Mouse (Mus musculus) gastrocnemius, postnatal 4 days (tissue): Measurements from ENCODE around the gene Ktn1. TPM values are rescaled to one million over a fixed set of nuclear protein-coding genes. Genes with fewer than 3 reads are reported as not detected.

Source experiments
- DNase-seq, 2 experiments: peaks; one replicate each; pipeline ENCODE4 v3.0.0; 2021 to 2022; ENCODE audit warnings: low spot score in 2 of 2, mixed read lengths in 2 of 2
- total RNA-seq, 2 experiments: library from RNA; stranded (reverse); gene quantifications; 2 replicates each; pipeline ENCODE4 v1.2.3; 2021

The Ktn1 gene
- total RNA-seq, 2 experiments from 2014 or later = 167 to 171 TPM

DNA sequence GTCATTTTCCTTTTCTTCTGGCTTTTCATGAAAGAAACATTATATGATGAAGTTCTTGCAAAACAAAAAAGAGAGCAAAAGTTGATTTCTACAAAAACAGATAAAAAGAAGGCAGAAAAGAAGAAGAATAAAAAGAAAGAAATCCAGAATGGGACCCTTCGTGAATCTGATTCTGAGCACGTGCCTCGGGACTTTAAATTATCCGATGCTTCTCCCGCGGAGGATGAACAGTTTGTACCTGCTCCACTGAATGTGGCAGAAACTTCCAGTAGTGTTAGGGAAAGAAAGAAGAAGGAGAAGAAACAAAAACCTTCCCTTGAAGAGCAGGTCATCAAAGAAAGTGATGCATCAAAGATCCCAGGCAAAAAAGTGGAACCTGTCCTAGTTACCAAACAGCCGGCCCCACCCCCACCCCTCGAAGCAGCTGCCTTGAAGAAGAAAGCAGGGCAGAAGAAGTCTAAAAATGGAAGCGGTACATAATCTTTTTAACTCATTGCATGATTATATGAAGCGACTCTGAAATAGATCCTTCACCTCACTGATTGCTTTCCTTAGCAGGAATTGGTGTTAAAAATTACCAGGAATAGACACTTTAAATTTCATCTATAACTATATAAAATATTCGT, 15.7 kb downstream of the Ktn1 start:
- no peak for DNase-seq

DNA sequence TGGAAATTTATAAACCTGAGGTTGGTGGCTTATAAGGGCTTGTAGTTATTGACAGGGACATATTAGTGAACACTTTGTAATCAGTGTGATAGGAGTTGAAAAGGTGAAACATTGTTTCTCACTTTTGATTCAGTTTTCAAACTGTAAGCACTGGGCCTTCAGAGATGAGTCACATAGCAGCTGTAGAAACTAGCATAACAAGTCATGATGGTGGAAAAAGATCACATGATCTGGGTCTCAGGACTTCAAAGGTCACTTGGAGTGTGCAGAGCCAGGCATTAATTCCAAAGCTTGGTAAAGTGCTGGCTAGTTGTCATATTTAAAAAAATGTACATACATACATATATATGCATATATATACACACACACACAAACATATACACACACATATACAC, 16.2 kb downstream of the Ktn1 start:
- no peak for DNase-seq

DNA sequence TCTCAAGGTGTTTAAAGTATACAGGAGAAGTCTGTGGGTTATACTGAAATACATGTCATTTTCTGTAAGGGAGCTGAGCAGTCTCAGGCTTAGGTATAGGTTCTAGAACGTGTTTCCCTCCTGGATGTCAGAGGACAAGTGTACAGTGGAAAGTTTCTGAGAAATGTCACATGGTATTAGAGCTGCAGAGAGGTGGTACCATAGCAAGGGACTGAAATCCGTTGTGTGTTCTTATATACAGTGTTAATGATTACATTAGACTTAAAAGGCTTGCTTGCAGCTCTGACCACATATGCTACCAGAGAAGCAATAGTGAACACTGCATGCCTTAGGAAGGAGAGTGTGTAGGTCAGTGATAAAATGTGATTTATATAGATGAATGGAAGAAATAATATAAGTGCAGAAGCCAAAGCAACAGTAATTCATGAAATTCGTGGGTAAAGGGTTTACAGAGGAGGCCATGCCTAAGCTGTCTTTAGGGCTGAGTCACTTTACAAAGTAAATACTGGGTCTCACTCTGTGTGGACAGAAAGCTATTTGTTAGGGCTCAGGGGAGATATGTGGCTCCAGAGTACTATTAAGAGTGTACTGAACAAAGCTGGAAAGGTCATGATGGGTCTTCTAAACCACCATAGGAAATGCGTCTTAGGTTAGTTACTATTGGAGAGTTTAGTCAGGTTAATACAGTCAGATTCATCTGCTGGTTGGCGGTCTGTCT, 17.0 kb downstream of the Ktn1 start:
- no peak for DNase-seq

DNA sequence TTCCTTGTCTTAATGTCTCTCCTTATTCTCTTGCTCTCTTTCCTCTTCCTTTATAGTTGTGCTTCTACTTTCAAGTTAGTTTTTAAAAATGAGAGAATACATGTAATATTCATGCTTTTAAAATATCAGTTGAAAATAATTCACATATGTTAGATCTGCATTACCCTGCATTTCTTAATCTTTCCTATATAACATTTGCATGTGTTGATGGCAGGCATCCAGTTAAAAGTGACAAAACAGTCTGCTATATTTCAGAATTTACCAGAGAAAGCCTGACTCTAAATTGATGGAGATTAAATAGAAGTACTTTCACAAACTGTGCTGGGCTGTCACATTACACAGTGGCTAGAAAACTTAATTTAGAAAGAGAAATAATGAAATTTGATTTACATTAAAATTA, 19.8 kb downstream of the Ktn1 start:
- DNase-seq = no peak

- DNase-seq = no peak
Observed at GRCm38 (mm10) chr14:47682886-47683285, 34.6 kb downstream of the Ktn1 start.

DNA sequence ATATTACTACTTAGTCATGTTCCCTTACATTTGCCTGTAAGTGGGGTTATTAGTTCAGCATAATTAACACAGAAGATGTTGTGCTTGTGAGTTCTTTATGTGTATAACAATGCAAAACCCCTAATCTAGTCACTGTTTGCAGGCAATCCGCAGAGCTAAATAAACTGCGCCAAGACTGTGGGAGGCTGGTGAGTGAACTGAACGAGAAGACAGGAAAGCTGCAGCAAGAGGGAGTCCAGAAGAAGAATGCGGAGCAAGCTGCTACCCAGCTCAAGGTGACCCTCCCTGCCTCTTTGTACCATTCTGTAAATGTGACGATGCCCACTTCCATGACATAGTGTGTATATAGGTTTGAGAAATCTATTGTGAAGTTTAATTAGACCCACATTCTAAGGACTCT, 36.3 kb downstream of the Ktn1 start:
- DNase-seq = no peak

- DNase-seq = no peak
Observed at GRCm38 (mm10) chr14:47699126-47699525, 50.9 kb downstream of the Ktn1 start.

- DNase-seq = no peak
Observed at GRCm38 (mm10) chr14:47709546-47709945, 61.3 kb downstream of the Ktn1 start.

DNA sequence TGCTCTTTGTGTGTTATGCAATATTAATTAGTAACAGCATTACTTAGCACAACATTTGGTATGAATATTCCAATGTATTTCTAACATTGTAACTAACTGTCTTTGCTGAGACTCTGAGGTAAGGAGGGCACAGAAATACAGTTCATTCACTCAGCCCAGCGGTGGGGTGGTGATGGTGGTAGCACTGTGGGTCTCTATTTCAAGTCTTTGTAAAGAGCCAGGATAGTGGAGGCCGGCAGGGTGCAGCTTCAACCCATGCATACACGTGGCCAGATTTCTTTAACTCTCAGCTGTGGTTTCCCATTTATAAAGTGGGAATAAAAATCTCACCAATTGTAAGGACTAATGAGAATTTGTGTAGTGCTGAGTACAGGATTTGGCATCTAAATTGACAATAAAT, 67.5 kb downstream of the Ktn1 start:
- DNase-seq = no peak

GRCm38 (mm10) chr14:47717916-47718606, 69.8 kb downstream of the Ktn1 start:
- no peak for DNase-seq

GRCm38 (mm10) chr14:47720023-47720422, 71.8 kb downstream of the Ktn1 start:
- no peak for DNase-seq

GRCm38 (mm10) chr14:47723035-47723434, 74.8 kb downstream of the Ktn1 start:
- no peak for DNase-seq

DNA sequence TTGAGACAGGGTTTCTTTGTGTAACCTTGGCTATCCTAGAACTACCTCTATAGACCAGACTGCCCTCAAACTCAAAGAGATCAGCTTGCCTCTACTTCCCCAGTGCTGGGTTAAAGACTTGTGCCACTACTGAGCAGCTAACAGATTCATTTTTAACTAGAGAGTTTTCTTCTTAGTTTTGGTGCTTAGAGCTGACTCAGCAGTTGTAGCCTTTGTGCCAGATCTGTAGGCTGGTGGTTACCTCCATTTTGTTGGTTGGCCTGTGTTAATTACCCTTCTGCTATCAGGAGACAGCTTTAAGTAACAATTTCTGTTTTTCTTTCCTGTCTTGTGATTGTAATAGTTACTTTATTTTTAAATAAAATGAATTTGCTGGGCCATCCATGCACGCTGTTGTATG, 80.3 kb downstream of the Ktn1 start:
- no peak for DNase-seq

- no peak for DNase-seq
Observed at GRCm38 (mm10) chr14:47735354-47735753, 87.1 kb downstream of the Ktn1 start.

DNA sequence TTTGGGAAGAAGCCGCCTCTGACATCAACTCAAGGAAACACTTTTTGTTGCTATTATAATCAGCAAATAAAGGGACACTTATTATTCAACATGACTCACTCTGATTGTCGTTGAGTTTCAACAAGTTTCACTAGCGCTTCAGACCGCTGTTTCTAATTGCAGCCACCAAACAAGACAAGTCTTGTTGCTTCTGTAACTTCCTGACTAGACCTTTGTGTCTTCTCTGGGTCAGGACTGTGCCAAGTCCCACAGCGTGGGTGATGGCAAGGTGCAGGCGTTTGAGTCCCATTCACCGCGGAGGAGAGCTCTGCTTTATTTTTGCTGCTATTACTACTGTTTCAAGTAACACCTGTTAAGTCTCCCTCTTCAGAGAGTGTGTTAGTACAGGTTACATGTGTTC, 88.2 kb downstream of the Ktn1 start:
- DNase-seq = no peak

DNA sequence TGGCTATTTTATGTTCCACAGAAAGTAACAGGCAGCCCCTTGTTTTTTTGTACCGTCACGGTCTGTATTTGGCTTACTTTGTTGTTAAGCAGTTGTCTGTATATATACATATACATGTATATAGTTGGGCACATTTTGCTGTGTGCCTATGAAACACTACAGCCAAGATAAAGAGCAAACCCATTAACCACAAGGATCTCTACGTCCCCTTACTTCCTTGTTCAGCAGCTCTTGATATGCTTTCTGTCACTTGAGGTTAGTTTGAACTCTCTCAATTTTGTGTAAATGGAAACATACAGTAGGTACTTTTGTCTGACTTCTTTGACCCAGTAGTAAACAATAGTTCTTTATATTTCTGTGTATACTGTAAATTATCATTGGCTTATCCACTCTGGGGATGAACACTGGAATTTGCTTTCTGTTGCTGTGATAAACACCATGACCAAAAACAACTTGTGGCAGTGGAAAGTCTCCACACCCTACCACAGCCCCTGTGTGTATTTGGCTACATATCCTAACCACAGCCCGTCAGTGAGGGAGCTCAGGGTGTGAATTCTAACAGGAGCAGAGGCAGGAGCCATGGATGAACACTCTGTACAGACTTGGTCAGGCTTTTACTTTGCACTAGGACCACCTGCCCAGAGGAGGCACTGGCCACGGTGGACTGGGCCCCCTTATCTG, 92.2 kb downstream of the Ktn1 start:
- DNase-seq = no peak

- no peak for DNase-seq
Observed at GRCm38 (mm10) chr14:47741046-47741445, 92.8 kb downstream of the Ktn1 start.

GRCm38 (mm10) chr14:47742674-47743073, 94.4 kb downstream of the Ktn1 start:
- DNase-seq = no peak

DNA sequence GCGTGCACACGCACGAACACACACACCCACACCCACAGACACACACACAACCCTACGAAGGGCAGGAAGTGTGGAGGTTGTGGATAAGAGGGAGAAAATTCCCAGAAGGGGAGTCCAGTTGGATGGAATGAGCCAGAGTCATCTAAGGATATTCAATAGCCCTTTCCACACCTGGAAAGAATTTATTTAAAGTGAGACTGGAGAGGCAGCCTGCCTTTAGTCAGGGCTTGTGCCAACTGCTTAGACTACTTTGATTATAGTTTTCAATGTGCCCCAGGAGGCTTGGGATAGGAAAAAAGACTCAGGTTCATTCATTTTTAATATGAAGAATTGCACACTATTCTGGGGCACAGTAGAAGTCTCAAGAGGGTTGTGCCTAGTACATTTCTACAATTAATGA, 96.8 kb downstream of the Ktn1 start:
- DNase-seq = no peak

GRCm38 (mm10) chr14:47747536-47747935, 99.3 kb downstream of the Ktn1 start:
- DNase-seq = peak in 1 of 2 experiments; percentile 31

DNA sequence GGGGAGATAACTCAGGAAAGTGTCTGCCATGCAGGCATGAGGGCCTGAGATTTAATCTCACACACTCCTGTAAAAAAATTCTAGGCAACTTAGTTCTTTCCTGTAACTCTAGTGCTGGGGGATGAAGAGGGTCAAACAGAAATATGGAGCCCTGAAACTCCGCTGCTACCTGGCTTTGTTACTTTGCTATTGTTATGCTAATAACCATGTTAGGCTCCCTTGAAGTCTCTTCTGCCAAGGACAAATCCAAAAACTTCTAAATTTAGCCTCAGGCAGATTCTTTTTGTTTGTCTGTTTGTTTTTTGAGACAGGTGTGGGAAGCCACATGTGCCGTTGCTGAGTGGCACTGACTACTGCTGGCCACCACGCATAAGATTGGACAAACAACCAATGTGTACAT, 100.5 kb downstream of the Ktn1 start:
- no peak for DNase-seq
